Mouse (Mus musculus) adrenal gland, postnatal 0 days (tissue): ENCODE data around the gene Sct. TPM values are rescaled to one million over a fixed set of nuclear protein-coding genes. Genes with fewer than 3 reads are reported as not detected.

Experiments used
- polyA plus RNA-seq: library from polyadenylated mRNA; unstranded; fragments of >200 nt; fragmentation: Nextera tagmentation; extraction: Ambion mirVana; gene quantifications from 2 replicates; pipeline ENCODE4 v1.2.1, GENCODE M21; 2015

Sct gene
- 9.1 and 10.6 TPM in 2 replicates for polyA plus RNA-seq

GRCm38 (mm10) chr7:141278766-141279590, at the start of gene Sct:
TSS of gene Sct (minus strand) at chr7:141279133.

GRCm38 (mm10) chr7:141327469-141328372, 48.8 kb upstream of the Sct start, which contains the start of the genes Deaf1 and Tmem80:
TSS of gene Deaf1 (minus strand) at chr7:141327690.
TSS of gene Tmem80 (plus strand) at chr7:141327739.

GRCm38 (mm10) chr7:141291921-141292582, 13.1 kb upstream of the Sct start, which contains the start of gene Drd4:
TSS of gene Drd4 (plus strand) at chr7:141292006.

GRCm38 (mm10) chr7:141276546-141276945, 2.4 kb downstream of the Sct start, which contains the start of gene Cdhr5:
TSS of gene Cdhr5 (minus strand) at chr7:141276786.

GRCm38 (mm10) chr7:141265739-141266561, 13.0 kb downstream of the Sct start, which contains the start of gene Irf7:
TSS of gene Irf7 (minus strand) at chr7:141266481.

Other genes starting within 250 kb of the Sct start
- gene B4galnt4, start 218.0 kb downstream of the Sct start, polyA plus RNA-seq, result 5.1 and 7.9 TPM in 2 replicates
- gene Pkp3, start 200.9 kb downstream of the Sct start, polyA plus RNA-seq, result 1.1 and 2.5 TPM in 2 replicates
- 2.7 and 4.5 TPM in 2 replicates for gene Sigirr, start 178.6 kb downstream of the Sct start, polyA plus RNA-seq
- 0.66 and 1.0 TPM in 2 replicates for gene Ano9, start 161.3 kb downstream of the Sct start, polyA plus RNA-seq
- gene Ptdss2, start 156.8 kb downstream of the Sct start, polyA plus RNA-seq, result 40.8 and 60.7 TPM in 2 replicates
- 184 and 236 TPM in 2 replicates for gene Rnh1, start 106.3 kb downstream of the Sct start, polyA plus RNA-seq
- 75.5 and 78.9 TPM in 2 replicates for gene Hras, start 85.1 kb downstream of the Sct start, polyA plus RNA-seq
- gene Lrrc56, start 85.0 kb downstream of the Sct start, polyA plus RNA-seq, result 3.9 and 6.0 TPM in 2 replicates
- gene Lmntd2, start 65.1 kb downstream of the Sct start, polyA plus RNA-seq, result 0.32 and 1.2 TPM in 2 replicates
- gene Rassf7, start 63.3 kb downstream of the Sct start, polyA plus RNA-seq, result 16.4 and 24.5 TPM in 2 replicates
- 17.0 and 25.2 TPM in 2 replicates for gene Phrf1, start 50.3 kb downstream of the Sct start, polyA plus RNA-seq
- 17.1 and 28.5 TPM in 2 replicates for gene Irf7, start 12.7 kb downstream of the Sct start, polyA plus RNA-seq
- 3.5 and 5.3 TPM in 2 replicates for gene Cdhr5, start 2.3 kb downstream of the Sct start, polyA plus RNA-seq
- 0.19 and 0.25 TPM in 2 replicates for gene Drd4, start 12.9 kb upstream of the Sct start, polyA plus RNA-seq
- gene Deaf1, start 48.6 kb upstream of the Sct start, polyA plus RNA-seq, result 57.4 and 71.3 TPM in 2 replicates
- 21.9 and 39.5 TPM in 2 replicates for gene Tmem80, start 48.6 kb upstream of the Sct start, polyA plus RNA-seq
- 4.6 and 5.3 TPM in 2 replicates for gene Eps8l2, start 59.7 kb upstream of the Sct start, polyA plus RNA-seq
- gene Taldo1, start 113.1 kb upstream of the Sct start, polyA plus RNA-seq, result 338 and 567 TPM in 2 replicates
- 39.9 and 53.4 TPM in 2 replicates for gene Gatd1, start 135.0 kb upstream of the Sct start, polyA plus RNA-seq
- 5.0 and 17.0 TPM in 2 replicates for gene Cend1, start 150.4 kb upstream of the Sct start, polyA plus RNA-seq
- gene Slc25a22, start 158.8 kb upstream of the Sct start, polyA plus RNA-seq, result 18.6 and 27.0 TPM in 2 replicates
- 2.4 and 2.8 TPM in 2 replicates for gene Pidd1, start 164.9 kb upstream of the Sct start, polyA plus RNA-seq
- 916 and 984 TPM in 2 replicates for gene Rplp2, start 168.2 kb upstream of the Sct start, polyA plus RNA-seq
- 37.4 and 82.9 TPM in 2 replicates for gene Pnpla2, start 176.1 kb upstream of the Sct start, polyA plus RNA-seq
- 13.3 and 17.8 TPM in 2 replicates for gene Cracr2b, start 182.0 kb upstream of the Sct start, polyA plus RNA-seq
- 79.0 and 90.1 TPM in 2 replicates for gene Cd151, start 188.3 kb upstream of the Sct start, polyA plus RNA-seq
- gene Polr2l, start 196.0 kb upstream of the Sct start, polyA plus RNA-seq, result 63.7 and 105 TPM in 2 replicates
- gene Tspan4, start 196.1 kb upstream of the Sct start, polyA plus RNA-seq, result 141 and 186 TPM in 2 replicates